Mouse (Mus musculus) spleen, postnatal 36 days (tissue): ENCODE data around the gene Lin37.
A peak's percentile ranks its signal among the peaks of the same experiment; 100 is the strongest.

Experiments
- DNase-seq, 2 experiments: peaks; one replicate each; pipeline ENCODE4 v3.0.0; 2022; ENCODE audit warnings: low spot score in 2 of 2, mixed read lengths in 1 of 2

Lin37 gene

GRCm38 (mm10) chr7:30559443-30559954 lies at the start of gene Lin37:
Gene Lin37 (minus strand): TSS chr7:30559838.
- DNase-seq, result peak; percentile 97 to 98

- DNase-seq, result no peak
Measured at GRCm38 (mm10) chr7:30608476-30608875, 48.8 kb upstream of the Lin37 start.

- DNase-seq, result peak; percentile 57 to 64
Measured at GRCm38 (mm10) chr7:30607706-30608309, 48.2 kb upstream of the Lin37 start.

GRCm38 (mm10) chr7:30604944-30605343 lies 45.3 kb upstream of the Lin37 start:
- DNase-seq, result no peak

GRCm38 (mm10) chr7:30604424-30604823 lies 44.8 kb upstream of the Lin37 start:
- no peak for DNase-seq

- DNase-seq, result no peak
Measured at GRCm38 (mm10) chr7:30602583-30602982, 42.9 kb upstream of the Lin37 start.

GRCm38 (mm10) chr7:30600651-30601050 lies 41.0 kb upstream of the Lin37 start:
- no peak for DNase-seq

- DNase-seq, result peak; percentile 70 to 74
Measured at GRCm38 (mm10) chr7:30599933-30600353, 40.3 kb upstream of the Lin37 start.

- no peak for DNase-seq
Measured at GRCm38 (mm10) chr7:30598786-30599185, 39.1 kb upstream of the Lin37 start, which contains the start of gene Zbtb32. Gene Zbtb32 (minus strand): TSS chr7:30598909.

GRCm38 (mm10) chr7:30596811-30597210 lies 37.2 kb upstream of the Lin37 start:
- no peak for DNase-seq

GRCm38 (mm10) chr7:30596093-30596492 lies 36.5 kb upstream of the Lin37 start:
- no peak for DNase-seq

GRCm38 (mm10) chr7:30594510-30595024 lies 34.9 kb upstream of the Lin37 start:
- no peak for DNase-seq

GRCm38 (mm10) chr7:30593579-30594509 lies 34.2 kb upstream of the Lin37 start:
- no peak for DNase-seq

- DNase-seq, result no peak
Measured at GRCm38 (mm10) chr7:30592772-30593423, 33.3 kb upstream of the Lin37 start.

GRCm38 (mm10) chr7:30591605-30591951 lies 31.9 kb upstream of the Lin37 start:
- DNase-seq, result no peak

GRCm38 (mm10) chr7:30590927-30591604 lies 31.4 kb upstream of the Lin37 start:
- no peak for DNase-seq

- DNase-seq, result peak; percentile 68 to 79
Measured at GRCm38 (mm10) chr7:30589435-30590301, 30.0 kb upstream of the Lin37 start.

- DNase-seq, result peak; percentile 97 to 98
Measured at GRCm38 (mm10) chr7:30588676-30589434, 29.2 kb upstream of the Lin37 start, which contains the start of gene Kmt2b. Gene Kmt2b (minus strand): TSS chr7:30588726.

- DNase-seq, result peak; percentile 38 to 53
Measured at GRCm38 (mm10) chr7:30587842-30588667, 28.4 kb upstream of the Lin37 start.
